Mouse (Mus musculus) left cerebral cortex, adult 2 months (tissue): ENCODE data around the gene Klc1. TPM values are rescaled to one million over a fixed set of nuclear protein-coding genes. Genes with fewer than 3 reads are reported as not detected.

Experiments
- DNase-seq, 2 experiments: peaks; one replicate each; pipeline ENCODE4 v3.0.0; 2021 to 2022; ENCODE audit warnings: low spot score in 2 of 2, mixed read lengths in 1 of 2; ENCODE audit errors: extremely low spot score in 1 of 2
- H3K27ac ChIP-seq: fragments of 200-600 bp; 2 replicates; pipeline ENCODE4 v1.8.1; 2022
- H3K4me3 ChIP-seq: fragments of 200-600 bp; 2 replicates; pipeline ENCODE4 v1.8.1; 2022
- CTCF ChIP-seq: fragments of 200-600 bp; IDR thresholded peaks from 2 replicates; pipeline ENCODE4 v1.8.1; 2022; ENCODE audit warnings: antibody characterized with exemption, mild to moderate bottlenecking, moderate library complexity
- intact Hi-C: fragments of 180-260 bp; cut with DNase I; formaldehyde crosslinking; loops from one replicate; pipeline ENCODE4 v1.15.1; 2025
- total RNA-seq, 2 experiments: library from RNA; stranded (reverse); gene quantifications; 2 replicates each; pipeline ENCODE4 v1.2.3; 2021

Klc1 gene
- total RNA-seq, 2 experiments from 2014 or later: 746 to 823 TPM

- H3K4me3 ChIP-seq: peak overlapping the region; percentile 84
- DNase-seq: peak in 1 of 2 experiments; percentile 34
- H3K27ac ChIP-seq: peak overlapping the region; percentile 100
- intact Hi-C loops: loop anchor here (10.0 kb wide), 1 partner anchor 335 kb away; no protein-coding TSS in a partner anchor
- TF ChIP-seq CTCF: no peak
Observed at GRCm38 (mm10) chr12:111759176-111760061, 770 bp downstream of the Klc1 start.

GRCm38 (mm10) chr12:111760306-111760908 is 1.8 kb downstream of the Klc1 start:
- Histone ChIP-seq H3K27ac (peak overlapping the region; percentile 13; the same call in 1 of the 2 replicates), H3K4me3 (peak overlapping the region; percentile 84)
- TF ChIP-seq CTCF: no peak
- intact Hi-C loops: no loop called here
- no peak for DNase-seq

- intact Hi-C loops: no loop called here
- Histone ChIP-seq H3K4me3 (no peak overlapping the region), H3K27ac (no peak overlapping the region; the same call in 1 of the 2 replicates)
- TF ChIP-seq CTCF: no peak
- peak in 1 of 2 experiments; percentile 39 for DNase-seq
Observed at GRCm38 (mm10) chr12:111762620-111763280, 4.1 kb downstream of the Klc1 start.

DNA sequence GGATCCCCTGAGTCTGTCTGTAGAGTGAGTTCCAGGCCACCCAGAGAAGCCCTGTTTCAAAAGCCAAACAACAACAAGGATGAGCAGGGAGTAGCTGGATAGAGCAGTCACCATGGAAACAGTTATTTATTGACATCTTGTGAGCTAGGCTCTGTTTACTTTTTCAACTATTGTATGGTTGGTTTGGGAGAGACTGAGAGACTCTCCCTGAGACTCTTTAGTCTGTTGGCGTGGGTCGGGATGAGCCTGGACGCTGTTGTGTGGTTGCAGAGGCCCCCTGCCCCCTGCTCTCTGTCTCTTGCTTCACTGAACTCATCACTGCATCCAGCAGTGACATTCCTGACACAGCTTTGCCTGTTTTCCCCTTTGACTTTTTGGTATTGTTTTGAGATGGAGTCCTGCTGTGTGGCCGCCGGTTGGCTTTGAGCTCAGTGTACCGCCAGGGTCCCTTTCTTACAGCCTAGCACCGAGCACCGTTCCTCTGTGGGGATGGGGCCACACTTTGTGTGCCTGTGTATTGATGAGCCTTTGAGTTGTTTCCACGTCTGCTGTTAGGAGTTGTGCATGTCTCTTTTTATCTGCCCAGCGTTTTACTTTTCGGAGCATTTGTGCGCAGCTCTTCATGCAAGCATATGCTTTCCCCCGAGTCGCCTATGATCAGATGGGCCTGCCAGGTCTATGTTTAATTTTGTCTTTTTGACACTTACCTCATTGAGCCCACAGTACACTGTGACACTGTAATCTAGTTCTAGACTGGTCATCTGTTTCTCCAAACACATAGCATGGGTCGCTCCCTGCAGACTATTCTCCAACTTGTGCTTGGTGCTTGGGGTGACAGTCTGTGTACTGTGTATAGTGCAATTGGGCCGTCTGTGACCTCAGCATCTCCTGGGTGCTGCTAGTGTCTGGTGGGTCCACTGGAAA is 7.9 kb downstream of the Klc1 start:
- intact Hi-C loops: no loop called here
- Histone ChIP-seq H3K4me3 (peak overlapping the region; percentile 20; the same call in 1 of the 2 replicates), H3K27ac (peak overlapping the region; percentile 15; the same call in 1 of the 2 replicates)
- TF ChIP-seq CTCF: no peak
- no peak for DNase-seq

DNA sequence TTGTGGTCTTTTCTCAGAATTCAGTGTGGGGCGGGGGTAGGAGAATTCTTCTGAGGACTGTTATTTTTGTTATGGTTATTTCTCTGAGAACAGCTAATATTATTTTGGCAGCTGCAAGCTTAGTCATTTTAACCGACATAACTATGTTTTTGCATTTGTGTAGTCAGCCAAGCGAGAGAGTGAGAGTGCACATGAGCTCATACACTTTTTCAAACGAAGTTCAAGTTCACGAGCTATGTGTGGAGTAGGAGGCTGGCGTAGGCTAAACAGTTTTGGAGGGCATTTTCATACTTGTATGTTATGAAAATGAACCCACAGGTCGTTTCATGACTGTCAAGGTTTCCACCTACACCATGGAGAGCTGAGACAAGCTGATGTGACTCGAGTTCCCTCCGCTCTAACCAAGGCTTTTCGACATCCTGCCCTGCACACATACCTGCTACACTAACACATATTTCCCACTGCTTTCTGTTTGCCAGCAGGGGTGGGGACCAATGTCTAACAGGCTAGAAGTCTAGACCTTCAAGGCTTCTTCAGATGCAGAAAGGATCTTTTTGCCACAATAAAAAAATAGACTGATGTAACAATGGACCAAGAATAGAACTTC is 9.8 kb downstream of the Klc1 start:
- intact Hi-C loops: no loop called here
- Histone ChIP-seq H3K27ac (no peak overlapping the region; the same call in 1 of the 2 replicates), H3K4me3 (no peak overlapping the region)
- no peak for TF ChIP-seq CTCF
- DNase-seq: no peak

- TF ChIP-seq CTCF: peak; percentile 36
- DNase-seq: no peak
- Histone ChIP-seq H3K4me3 (no peak overlapping the region), H3K27ac (no peak overlapping the region)
- intact Hi-C loops: no loop called here
Observed at GRCm38 (mm10) chr12:111769306-111769705, 10.7 kb downstream of the Klc1 start.

DNA sequence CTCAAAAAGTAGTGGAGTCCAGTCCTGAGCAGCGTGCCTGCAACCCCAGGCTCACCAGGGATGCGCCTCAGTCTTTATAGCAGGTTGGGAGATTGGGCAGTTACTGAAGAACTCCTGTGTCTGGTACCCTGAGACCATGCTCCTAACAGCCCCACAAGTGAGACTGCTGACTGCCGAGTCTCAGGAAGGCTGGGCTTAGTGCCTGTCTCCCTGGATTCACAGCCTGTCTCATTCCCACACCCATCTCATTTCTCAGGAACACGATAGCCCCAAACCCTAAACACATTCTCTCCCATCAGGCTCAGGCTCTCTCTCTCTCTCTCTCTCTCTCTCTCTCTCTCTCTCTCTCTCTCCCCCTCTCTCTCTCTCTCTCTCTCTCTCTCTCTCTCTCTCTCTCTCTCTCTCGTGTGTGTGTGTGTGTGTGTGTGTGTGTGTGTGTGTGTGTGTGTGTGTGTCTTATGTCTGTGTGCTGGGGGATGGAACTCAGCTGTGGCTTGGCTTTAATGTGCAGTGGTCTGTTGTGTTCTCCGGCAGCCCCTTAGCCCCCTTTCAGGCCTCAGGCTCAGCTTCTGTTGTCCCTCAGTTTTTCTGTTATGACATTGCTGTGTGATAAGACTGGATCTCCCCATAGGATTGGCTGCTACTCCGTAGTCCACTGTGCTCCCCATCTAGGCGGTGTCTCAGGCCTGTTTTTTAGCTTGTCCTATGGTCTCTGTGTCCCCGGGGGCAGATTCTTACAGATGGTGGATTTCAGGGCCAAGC is 11.3 kb downstream of the Klc1 start:
- no peak overlapping the region for H3K27ac ChIP-seq
- no peak for TF ChIP-seq CTCF
- H3K4me3 ChIP-seq: no peak overlapping the region
- no peak for DNase-seq
- intact Hi-C loops: no loop called here

DNA sequence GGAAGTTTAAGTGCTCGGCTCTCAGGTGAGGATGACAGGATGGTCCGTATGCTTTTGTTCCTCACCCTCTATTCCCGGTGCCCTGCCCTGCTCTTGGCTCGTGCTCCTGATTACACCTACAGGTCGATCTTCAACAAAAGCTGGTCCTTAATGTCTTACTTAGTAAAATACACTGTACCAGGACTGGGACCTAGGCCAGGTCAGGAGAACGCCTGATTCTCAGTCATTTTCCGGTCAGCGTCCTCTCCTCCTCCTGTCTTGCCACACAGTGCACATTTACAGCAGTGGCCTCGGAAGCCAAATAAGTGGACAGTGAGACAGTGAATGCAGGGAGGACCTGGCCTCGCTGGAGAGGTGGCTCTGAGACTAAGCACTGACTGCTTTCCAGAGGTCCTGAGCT is 12.0 kb downstream of the Klc1 start:
- intact Hi-C loops: no loop called here
- no peak for TF ChIP-seq CTCF
- Histone ChIP-seq H3K27ac (no peak overlapping the region), H3K4me3 (no peak overlapping the region)
- DNase-seq: no peak

GRCm38 (mm10) chr12:111774156-111774555 is 15.5 kb downstream of the Klc1 start:
- Histone ChIP-seq H3K27ac (no peak overlapping the region), H3K4me3 (no peak overlapping the region)
- intact Hi-C loops: no loop called here
- TF ChIP-seq CTCF: no peak
- DNase-seq: no peak

DNA sequence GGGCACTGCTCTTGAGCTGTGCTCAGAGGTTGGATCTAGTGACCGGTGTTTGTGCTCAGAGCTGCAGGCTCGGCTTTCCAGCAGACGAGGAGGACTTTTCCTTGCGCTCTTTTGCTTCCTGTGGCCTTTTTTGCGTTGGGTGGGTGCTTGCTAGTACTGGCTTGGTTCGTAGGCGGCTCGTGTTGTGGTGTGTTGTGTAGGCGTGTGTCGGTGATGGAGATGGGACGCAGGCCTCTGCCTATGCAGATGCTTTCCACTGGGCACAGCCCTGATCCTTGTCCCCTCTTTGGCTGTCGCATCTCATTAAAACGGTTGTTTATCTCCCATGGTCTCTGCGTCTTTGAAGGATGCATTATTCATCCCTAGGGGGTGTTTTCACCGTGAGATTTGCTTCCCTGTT is 16.2 kb downstream of the Klc1 start:
- DNase-seq: peak in 1 of 2 experiments; percentile 7
- no peak for TF ChIP-seq CTCF
- intact Hi-C loops: no loop called here
- Histone ChIP-seq H3K27ac (peak overlapping the region; percentile 44; the same call in 1 of the 2 replicates), H3K4me3 (no peak overlapping the region)
